Mouse (Mus musculus) neural tube, postnatal 0 days (tissue): ENCODE measurements around the gene Gpx2. TPM values are rescaled to one million over a fixed set of nuclear protein-coding genes. Genes with fewer than 3 reads are reported as not detected.

ENCODE experiments used
- polyA plus RNA-seq: library from polyadenylated mRNA; unstranded; fragments of >200 nt; fragmentation: Nextera tagmentation; extraction: Ambion mirVana; gene quantifications from 2 replicates; pipeline ENCODE4 v1.2.1, GENCODE M21; 2015

The Gpx2 gene
- not detected in 2 replicates for polyA plus RNA-seq

DNA sequence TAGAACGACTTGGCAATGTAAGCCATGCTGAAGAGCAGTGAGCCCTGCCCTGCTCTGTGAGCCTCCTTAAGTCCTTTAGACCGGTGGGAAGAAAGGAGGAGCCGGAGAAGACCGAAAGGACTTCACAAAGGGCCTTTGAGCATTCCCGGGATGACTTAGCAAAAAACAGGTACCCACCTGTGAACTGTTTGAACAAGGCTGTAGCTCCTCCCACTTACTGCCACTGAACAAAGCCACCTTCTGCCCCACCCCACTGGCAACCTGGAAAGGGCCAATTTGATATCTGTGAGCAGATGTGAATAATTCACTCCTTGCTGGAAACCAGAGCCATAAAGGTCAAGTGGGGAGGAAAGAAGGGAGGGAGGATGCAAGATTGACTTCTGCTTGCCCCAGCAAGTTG, at the start of gene Gpx2:
Gene Gpx2 (minus strand): TSS at position 205 of the 400 bp plus-strand sequence.

DNA sequence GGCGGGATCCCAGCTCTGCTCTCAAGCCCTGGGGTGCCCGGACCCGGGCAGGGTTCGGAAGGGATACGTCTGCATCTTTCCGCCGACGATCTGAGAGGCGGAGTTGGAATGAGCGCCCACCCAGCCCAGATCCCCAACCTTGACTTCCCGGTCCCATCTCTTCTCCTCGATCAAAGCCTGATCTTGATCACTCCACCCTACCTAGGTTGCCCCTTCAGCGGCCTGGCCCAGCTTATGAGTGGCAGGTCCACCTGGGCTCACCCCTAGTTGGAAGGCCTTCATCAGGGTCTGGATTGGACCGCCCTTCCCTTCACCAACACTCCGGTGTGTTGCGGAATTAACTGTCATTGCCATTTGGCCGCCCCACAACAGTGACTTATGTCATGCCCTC, 27.3 kb upstream of the Gpx2 start, which contains the start of gene Rab15:
Gene Rab15 (minus strand): TSS at position 258 of the 391 bp plus-strand sequence.

GRCm38 (mm10) chr12:76765354-76765851, 30.0 kb downstream of the Gpx2 start, which contains the start of the genes Churc1 and Fntb:
Gene Churc1 (plus strand): TSS chr12:76765538.
Gene Fntb (plus strand): TSS chr12:76765589.

Other genes with a start within 250 kb of the Gpx2 start
- 7.2 and 9.2 TPM in 2 replicates for gene Sptb, start 85.0 kb downstream of the Gpx2 start, polyA plus RNA-seq
- 171 and 183 TPM in 2 replicates for gene Churc1, start 30.0 kb downstream of the Gpx2 start, polyA plus RNA-seq
- gene Fntb, start 30.0 kb downstream of the Gpx2 start, polyA plus RNA-seq, result 29.9 and 33.9 TPM in 2 replicates
- gene Rab15, start 27.4 kb upstream of the Gpx2 start, polyA plus RNA-seq, result 47.2 and 48.9 TPM in 2 replicates
- 16.0 and 20.2 TPM in 2 replicates for gene Max, start 166.6 kb upstream of the Gpx2 start, polyA plus RNA-seq